Mouse (Mus musculus): ENCODE measurements at regions not wholly inside any gene's neighbourhood (a gene's known extent, or its start where the extent isn't known, plus 50 kb on each side); places are given as distances from the start of the nearest gene placed in this dataset.

- TF ChIP-seq POLR2A (IDR thresholded peaks at IDR 0.05; ENCODE audit: borderline replicate concordance, extremely low read depth, low read depth, low read length) = no peak
- TF ChIP-seq CTCF (IDR thresholded peaks at IDR 0.05; ENCODE audit: insufficient read depth, low read length) = no peak
These were observed 353.5 kb upstream of the Sphkap start for GRCm38 (mm10) chr1:83761499-83761898.
